Mouse (Mus musculus): Measurements from ENCODE around the gene Kif26a. TPM values are rescaled to one million over a fixed set of nuclear protein-coding genes. Genes with fewer than 3 reads are reported as not detected.

Gene Kif26a
- polyA plus RNA-seq, 1 experiment from 2014 or later: 4.4 TPM

DNA sequence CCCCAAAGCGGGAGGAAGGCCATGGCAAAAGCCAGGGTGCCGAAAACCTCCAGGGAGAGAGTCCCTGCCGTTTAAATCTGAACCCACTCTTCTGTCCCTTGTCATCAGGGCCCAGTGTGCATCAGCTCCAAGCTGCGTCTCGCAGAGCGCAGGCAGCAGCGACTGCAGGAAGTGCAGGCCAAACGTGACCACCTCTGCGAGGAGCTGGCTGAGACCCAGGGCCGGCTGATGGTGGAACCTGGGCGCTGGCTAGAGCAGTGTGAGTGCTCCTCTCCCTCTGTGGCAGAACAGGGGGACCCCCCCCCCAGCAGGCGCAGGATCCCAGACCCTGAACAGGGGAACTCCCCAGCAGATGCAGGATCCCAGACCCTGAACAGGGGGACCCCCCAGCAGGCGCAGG is 33.7 kb downstream of the Kif26a start:
- Histone ChIP-seq H3K4me2 (replicated peaks; ENCODE audit: low read depth, low read length) (no peak overlapping the region), H3K4me3 (ENCODE audit: low read length) (no peak overlapping the region), H3K27ac (ENCODE audit: low read length) (no peak overlapping the region), H3K4me1 (ENCODE audit: insufficient read depth, low read length) (peaks cover 12% of the 10 kb centered on the region), H3K9ac (replicated peaks; ENCODE audit: low read length) (no peak overlapping the region), H3K27me3 (ENCODE audit: insufficient read depth, low read length) (no peaks in the 10 kb centered on the region), H3K9me3 (ENCODE audit: low read length) (no peaks in the 10 kb centered on the region), H3K36me3 (ENCODE audit: insufficient read depth, low read length) (peaks cover 16% of the 10 kb centered on the region; the same call in 1 of the 2 replicates)
- ATAC-seq (ENCODE audit: low FRiP score, low TSS enrichment): no peak
- WGBS: 85% methylated on average over 12 of the region's 13 CpGs

DNA sequence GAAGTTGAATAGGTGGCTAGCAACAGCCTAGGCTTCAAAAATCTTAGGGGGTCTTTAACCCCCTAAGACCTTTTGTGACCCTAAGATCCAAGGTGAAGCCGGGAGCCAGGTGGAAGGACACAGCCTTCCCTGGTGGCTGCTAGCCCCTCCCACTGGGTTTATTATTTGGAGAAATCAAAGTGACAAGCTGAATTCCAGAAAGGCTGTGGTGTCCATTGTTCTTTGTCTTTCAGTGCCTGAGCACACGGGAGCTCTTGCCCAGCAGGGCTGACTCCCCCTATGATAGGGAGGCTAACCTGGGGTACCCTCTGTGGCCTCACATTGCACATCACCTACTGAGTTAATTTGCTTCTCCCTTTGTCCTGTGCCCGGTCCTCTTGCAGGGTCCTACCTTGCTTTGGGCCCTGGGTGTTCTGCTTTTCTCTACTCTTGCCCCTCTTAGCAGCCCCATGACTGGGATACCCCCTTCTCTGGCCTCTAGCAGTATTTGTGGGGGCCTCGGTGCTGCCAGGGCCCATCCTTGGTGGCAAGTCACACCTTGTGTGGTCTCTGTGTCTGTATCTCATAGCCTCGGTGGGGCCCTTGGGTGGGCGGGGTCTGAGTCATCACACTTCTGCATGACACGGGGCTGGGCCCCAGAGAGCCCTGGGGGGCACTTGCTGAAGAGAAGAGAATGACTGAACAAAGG is 36.1 kb downstream of the Kif26a start:
- no peak overlapping the region for H3K9ac ChIP-seq (replicated peaks; ENCODE audit: low read length)
- 39% methylated on average over 7 of the region's 7 CpGs for WGBS

DNA sequence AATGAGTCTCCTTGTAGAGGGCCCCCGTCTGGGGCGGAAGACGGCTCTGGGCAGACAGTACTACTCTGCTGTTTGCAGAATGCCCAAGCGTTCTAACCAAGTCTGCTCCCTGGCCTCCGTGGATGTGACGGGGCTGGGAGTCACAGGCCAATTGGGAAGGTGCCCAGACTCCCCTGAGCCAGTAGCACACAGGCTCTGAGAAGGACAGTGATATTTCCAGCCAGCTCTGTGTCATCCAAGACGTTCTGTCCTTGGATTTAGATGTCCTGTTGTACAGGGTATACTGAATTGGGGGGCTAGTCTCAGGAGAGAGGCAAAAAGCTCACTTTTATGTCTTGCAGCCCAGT is 36.6 kb downstream of the Kif26a start:
- Histone ChIP-seq H3K36me3 (ENCODE audit: insufficient read depth, low read length) (peaks cover 5% of the 10 kb centered on the region; the same call in 1 of the 2 replicates), H3K9me3 (ENCODE audit: low read length) (no peaks in the 10 kb centered on the region), H3K4me2 (replicated peaks; ENCODE audit: low read depth, low read length) (no peak overlapping the region), H3K27me3 (ENCODE audit: insufficient read depth, low read length) (no peaks in the 10 kb centered on the region), H3K27ac (ENCODE audit: low read length) (no peak overlapping the region), H3K9ac (replicated peaks; ENCODE audit: low read length) (no peak overlapping the region), H3K4me1 (ENCODE audit: insufficient read depth, low read length) (peaks cover 15% of the 10 kb centered on the region), H3K4me3 (ENCODE audit: low read length) (no peak overlapping the region)
- ATAC-seq (ENCODE audit: low FRiP score, low TSS enrichment): no peak
- 45% methylated on average over 7 of the region's 7 CpGs for WGBS

More for the DNA sequence above, 36.1 kb downstream of the Kif26a start:
- Histone ChIP-seq H3K9me3 (ENCODE audit: low read length) (no peaks in the 10 kb centered on the region), H3K27me3 (ENCODE audit: insufficient read depth, low read length) (no peaks in the 10 kb centered on the region), H3K4me3 (ENCODE audit: low read length) (no peak overlapping the region), H3K4me1 (ENCODE audit: insufficient read depth, low read length) (peaks cover 15% of the 10 kb centered on the region), H3K36me3 (ENCODE audit: insufficient read depth, low read length) (peaks cover 7% of the 10 kb centered on the region; the same call in 1 of the 2 replicates), H3K27ac (ENCODE audit: low read length) (no peak overlapping the region), H3K4me2 (replicated peaks; ENCODE audit: low read depth, low read length) (no peak overlapping the region)
- no peak for ATAC-seq (ENCODE audit: low FRiP score, low TSS enrichment)

DNA sequence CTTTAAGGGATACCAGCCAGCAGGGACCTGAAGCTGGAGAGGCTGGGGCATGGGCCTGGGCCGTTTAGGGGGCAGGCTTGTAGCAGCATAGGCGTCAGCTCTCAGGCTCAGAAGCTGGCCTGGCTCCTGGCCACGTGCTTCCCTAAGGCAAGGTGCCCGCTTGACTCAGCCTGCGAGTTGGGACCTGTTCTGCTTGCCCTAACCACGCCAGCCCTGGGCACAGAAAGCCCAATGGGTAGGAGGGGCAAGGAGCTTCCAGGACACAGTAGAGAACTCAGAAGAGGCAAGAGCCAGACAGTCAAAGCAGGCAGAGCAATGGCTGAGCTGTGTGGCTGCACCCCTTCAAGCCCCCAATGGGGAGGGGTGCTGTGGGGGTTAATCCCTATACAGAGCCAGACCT is 37.7 kb downstream of the Kif26a start:
- H3K27ac ChIP-seq (ENCODE audit: low read length): peak overlapping the region; percentile 73
- WGBS: 67% methylated on average over 6 of the region's 6 CpGs
- no peak overlapping the region for H3K4me3 ChIP-seq (ENCODE audit: low read length)
- no peaks in the 10 kb centered on the region for H3K27me3 ChIP-seq (ENCODE audit: insufficient read depth, low read length)
- no peak overlapping the region for H3K4me2 ChIP-seq (replicated peaks; ENCODE audit: low read depth, low read length)
- no peaks in the 10 kb centered on the region for H3K9me3 ChIP-seq (ENCODE audit: low read length)
- H3K9ac ChIP-seq (replicated peaks; ENCODE audit: low read length): no peak overlapping the region
- ATAC-seq (ENCODE audit: low FRiP score, low TSS enrichment): peak; percentile 4; the same call in 1 of the 2 replicates
- H3K4me1 ChIP-seq (ENCODE audit: insufficient read depth, low read length): peaks cover 15% of the 10 kb centered on the region
- no peaks in the 10 kb centered on the region for H3K36me3 ChIP-seq (ENCODE audit: insufficient read depth, low read length)

DNA sequence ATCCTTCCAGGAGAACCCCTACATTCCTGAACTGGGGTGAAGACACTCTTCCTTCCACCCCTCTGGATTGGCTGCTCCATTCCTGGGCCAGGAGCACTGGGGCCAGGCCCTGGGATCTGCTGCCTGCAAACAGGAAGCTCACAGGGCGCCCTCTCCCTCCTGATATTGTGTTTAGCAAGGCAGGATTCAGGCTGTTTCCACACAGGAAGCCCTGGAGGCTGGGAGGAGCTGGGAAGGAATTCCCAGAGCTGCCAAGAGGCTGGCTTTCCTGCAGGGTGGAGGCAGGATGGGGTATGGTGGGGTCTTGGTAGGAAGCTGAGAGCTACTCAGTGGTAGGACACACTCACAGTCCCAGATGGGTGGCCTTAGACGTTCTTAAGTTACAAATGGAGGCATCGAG is 38.4 kb downstream of the Kif26a start:
- H3K4me3 ChIP-seq (ENCODE audit: low read length): no peak overlapping the region
- H3K27ac ChIP-seq (ENCODE audit: low read length): peak overlapping the region; percentile 73
- no peaks in the 10 kb centered on the region for H3K27me3 ChIP-seq (ENCODE audit: insufficient read depth, low read length)
- ATAC-seq (ENCODE audit: low FRiP score, low TSS enrichment): peak; percentile 81
- H3K9me3 ChIP-seq (ENCODE audit: low read length): no peaks in the 10 kb centered on the region
- H3K4me2 ChIP-seq (replicated peaks; ENCODE audit: low read depth, low read length): no peak overlapping the region
- H3K9ac ChIP-seq (replicated peaks; ENCODE audit: low read length): no peak overlapping the region
- peaks cover 15% of the 10 kb centered on the region for H3K4me1 ChIP-seq (ENCODE audit: insufficient read depth, low read length)
- WGBS: 25% methylated on average over 3 of the region's 3 CpGs
- no peaks in the 10 kb centered on the region for H3K36me3 ChIP-seq (ENCODE audit: insufficient read depth, low read length)

DNA sequence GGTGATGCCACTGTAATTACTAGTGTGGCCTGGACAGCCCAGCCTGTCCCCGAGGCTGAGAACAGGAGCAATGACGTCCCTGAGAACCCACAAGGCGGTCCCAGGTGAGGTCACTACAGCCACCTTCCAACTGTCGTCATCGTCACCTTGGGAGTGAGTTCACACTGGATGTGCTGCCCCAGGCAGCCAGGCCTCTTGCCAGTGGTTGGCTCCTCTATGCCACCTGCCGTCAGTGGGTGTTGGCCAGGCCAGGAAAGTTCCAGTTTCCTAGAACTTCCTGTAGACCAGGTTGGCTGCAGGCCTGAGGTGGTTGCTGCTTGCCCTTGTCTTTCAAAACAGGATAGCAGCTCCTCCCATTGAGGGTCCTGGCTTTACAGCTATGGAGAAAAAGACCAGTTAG is 40.9 kb downstream of the Kif26a start:
- Histone ChIP-seq H3K4me2 (replicated peaks; ENCODE audit: low read depth, low read length) (no peak overlapping the region), H3K9ac (replicated peaks; ENCODE audit: low read length) (no peak overlapping the region), H3K27me3 (ENCODE audit: insufficient read depth, low read length) (no peaks in the 10 kb centered on the region), H3K36me3 (ENCODE audit: insufficient read depth, low read length) (no peaks in the 10 kb centered on the region), H3K4me1 (ENCODE audit: insufficient read depth, low read length) (peaks cover 15% of the 10 kb centered on the region), H3K4me3 (ENCODE audit: low read length) (no peak overlapping the region), H3K9me3 (ENCODE audit: low read length) (no peaks in the 10 kb centered on the region), H3K27ac (ENCODE audit: low read length) (no peak overlapping the region)
- 81% methylated on average over 6 of the region's 6 CpGs for WGBS
- no peak for ATAC-seq (ENCODE audit: low FRiP score, low TSS enrichment)

DNA sequence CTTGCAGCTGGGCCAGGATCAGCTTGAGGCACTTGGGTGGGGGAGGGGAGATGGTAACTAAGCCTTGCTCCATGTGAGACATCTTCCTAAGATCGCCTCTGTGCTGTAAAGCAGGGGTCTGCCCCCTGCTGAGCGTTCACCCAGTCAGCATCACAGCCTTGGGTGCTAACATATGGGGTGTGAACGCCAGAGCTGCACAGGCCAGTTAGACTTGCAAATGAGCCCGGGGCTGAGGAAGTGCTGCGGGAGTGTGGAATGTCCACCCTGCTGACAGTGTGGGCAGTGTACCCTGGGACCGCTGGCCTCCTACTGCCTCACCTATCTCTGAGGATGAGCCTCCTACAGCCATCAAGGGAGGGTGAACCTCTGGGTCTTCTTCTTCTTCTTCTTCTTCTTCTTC is 45.7 kb downstream of the Kif26a start:
- 36% methylated on average over 6 of the region's 6 CpGs for WGBS
- H3K27ac ChIP-seq (ENCODE audit: low read length): no peak overlapping the region
- no peak for ATAC-seq (ENCODE audit: low FRiP score, low TSS enrichment)

DNA sequence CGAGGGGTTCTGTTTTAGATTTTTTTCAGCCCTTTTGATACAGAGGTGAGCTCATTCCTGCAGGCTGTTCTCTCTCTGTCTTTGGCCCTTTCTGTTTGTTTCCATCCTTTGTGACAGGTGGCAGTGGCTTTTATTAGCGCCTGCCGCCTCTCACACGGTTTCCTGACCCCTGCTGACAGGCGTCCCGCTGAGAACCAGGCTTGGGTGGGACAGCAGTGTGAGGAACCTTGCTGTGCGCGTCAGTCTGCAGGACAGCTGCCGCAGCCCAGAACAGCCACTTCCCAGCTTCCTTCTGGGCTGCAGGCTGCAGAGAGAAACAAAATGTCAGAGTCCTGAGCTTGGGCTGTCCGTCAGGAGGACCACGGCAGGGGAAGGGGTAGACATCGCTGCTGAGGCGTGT is 49.0 kb downstream of the Kif26a start:
- H3K4me2 ChIP-seq (replicated peaks; ENCODE audit: low read depth, low read length): 0 out of 2 replicates have a peak overlapping the region, but pooled peaks have one; percentile 10
- peaks cover 23% of the 10 kb centered on the region for H3K27me3 ChIP-seq (ENCODE audit: insufficient read depth, low read length)
- no peak overlapping the region for H3K9ac ChIP-seq (replicated peaks; ENCODE audit: low read length)
- no peaks in the 10 kb centered on the region for H3K9me3 ChIP-seq (ENCODE audit: low read length)
- no peaks in the 10 kb centered on the region for H3K36me3 ChIP-seq (ENCODE audit: insufficient read depth, low read length)
- H3K4me1 ChIP-seq (ENCODE audit: insufficient read depth, low read length): peaks cover 5% of the 10 kb centered on the region; the same call in 1 of the 2 replicates
- 10% methylated on average over 13 of the region's 13 CpGs for WGBS
- H3K4me3 ChIP-seq (ENCODE audit: low read length): no peak overlapping the region
- no peak for ATAC-seq (ENCODE audit: low FRiP score, low TSS enrichment)
- H3K27ac ChIP-seq (ENCODE audit: low read length): no peak overlapping the region

More for the DNA sequence above, 45.7 kb downstream of the Kif26a start:
- no peak overlapping the region for H3K9ac ChIP-seq (replicated peaks; ENCODE audit: low read length)
- H3K4me2 ChIP-seq (replicated peaks; ENCODE audit: low read depth, low read length): no peak overlapping the region
- H3K27me3 ChIP-seq (ENCODE audit: insufficient read depth, low read length): peaks cover 14% of the 10 kb centered on the region; the same call in 1 of the 2 replicates
- no peaks in the 10 kb centered on the region for H3K36me3 ChIP-seq (ENCODE audit: insufficient read depth, low read length)
- H3K4me3 ChIP-seq (ENCODE audit: low read length): no peak overlapping the region
- no peaks in the 10 kb centered on the region for H3K9me3 ChIP-seq (ENCODE audit: low read length)
- peaks cover 5% of the 10 kb centered on the region; the same call in 1 of the 2 replicates for H3K4me1 ChIP-seq (ENCODE audit: insufficient read depth, low read length)

DNA sequence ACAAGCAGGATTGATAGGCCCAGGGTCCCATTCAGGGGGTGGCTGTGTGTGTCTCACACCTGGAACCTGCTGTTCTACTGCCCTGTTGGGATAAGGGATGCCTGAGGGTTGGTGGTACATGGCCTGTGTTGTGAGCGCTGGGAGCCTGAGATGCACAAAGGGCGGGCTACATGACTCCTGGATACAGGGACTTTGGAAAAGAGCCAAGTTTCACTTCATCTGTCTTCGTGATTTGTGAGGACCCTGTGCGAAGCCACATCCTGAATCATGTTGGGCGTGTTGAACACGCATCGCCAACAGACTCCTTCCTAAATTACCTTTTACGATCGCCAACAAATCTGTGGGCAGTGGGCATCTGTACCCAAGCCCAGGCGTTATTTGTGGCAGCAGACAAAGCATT is 50.6 kb downstream of the Kif26a start:
- ATAC-seq (ENCODE audit: low FRiP score, low TSS enrichment): no peak
- Histone ChIP-seq H3K9me3 (ENCODE audit: low read length) (no peaks in the 10 kb centered on the region), H3K27ac (ENCODE audit: low read length) (no peak overlapping the region), H3K4me3 (ENCODE audit: low read length) (no peak overlapping the region), H3K4me1 (ENCODE audit: insufficient read depth, low read length) (peaks cover 5% of the 10 kb centered on the region; the same call in 1 of the 2 replicates), H3K9ac (replicated peaks; ENCODE audit: low read length) (no peak overlapping the region), H3K4me2 (replicated peaks; ENCODE audit: low read depth, low read length) (no peak overlapping the region), H3K27me3 (ENCODE audit: insufficient read depth, low read length) (peaks cover 28% of the 10 kb centered on the region), H3K36me3 (ENCODE audit: insufficient read depth, low read length) (no peaks in the 10 kb centered on the region)
- WGBS: 25% methylated on average over 10 of the region's 10 CpGs

DNA sequence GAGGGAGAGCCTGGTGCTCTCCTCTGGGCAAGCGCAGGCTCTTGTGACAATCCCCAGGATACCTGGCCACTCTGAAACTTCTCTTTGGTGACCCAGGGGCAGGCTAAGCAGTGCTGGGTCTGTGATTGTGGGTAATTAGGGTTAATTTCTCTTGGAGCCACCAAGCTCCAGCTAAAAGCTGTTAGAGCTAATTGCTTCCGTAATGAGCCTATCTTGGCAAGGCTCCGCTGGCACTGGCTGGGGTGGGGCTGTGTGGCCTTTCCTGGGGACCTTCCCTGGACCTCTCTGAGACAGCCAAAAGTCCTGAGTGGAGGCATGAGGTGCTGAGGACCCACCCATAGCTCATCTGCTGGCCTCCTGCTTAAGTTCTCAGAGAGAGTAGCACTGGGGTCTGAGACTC is 53.4 kb downstream of the Kif26a start:
- WGBS: 61% methylated on average over 3 of the region's 3 CpGs

More for the DNA sequence above, 53.4 kb downstream of the Kif26a start:
- Histone ChIP-seq H3K9ac (replicated peaks; ENCODE audit: low read length) (no peak overlapping the region), H3K27ac (ENCODE audit: low read length) (no peak overlapping the region), H3K4me3 (ENCODE audit: low read length) (no peak overlapping the region), H3K36me3 (ENCODE audit: insufficient read depth, low read length) (no peaks in the 10 kb centered on the region), H3K4me2 (replicated peaks; ENCODE audit: low read depth, low read length) (no peak overlapping the region), H3K27me3 (ENCODE audit: insufficient read depth, low read length) (peaks cover 21% of the 10 kb centered on the region), H3K4me1 (ENCODE audit: insufficient read depth, low read length) (peaks cover 5% of the 10 kb centered on the region; the same call in 1 of the 2 replicates), H3K9me3 (ENCODE audit: low read length) (no peaks in the 10 kb centered on the region)
- ATAC-seq (ENCODE audit: low FRiP score, low TSS enrichment): no peak
